ENCODE assay signal across 11 mouse cellular contexts in the genomic region with DNA sequence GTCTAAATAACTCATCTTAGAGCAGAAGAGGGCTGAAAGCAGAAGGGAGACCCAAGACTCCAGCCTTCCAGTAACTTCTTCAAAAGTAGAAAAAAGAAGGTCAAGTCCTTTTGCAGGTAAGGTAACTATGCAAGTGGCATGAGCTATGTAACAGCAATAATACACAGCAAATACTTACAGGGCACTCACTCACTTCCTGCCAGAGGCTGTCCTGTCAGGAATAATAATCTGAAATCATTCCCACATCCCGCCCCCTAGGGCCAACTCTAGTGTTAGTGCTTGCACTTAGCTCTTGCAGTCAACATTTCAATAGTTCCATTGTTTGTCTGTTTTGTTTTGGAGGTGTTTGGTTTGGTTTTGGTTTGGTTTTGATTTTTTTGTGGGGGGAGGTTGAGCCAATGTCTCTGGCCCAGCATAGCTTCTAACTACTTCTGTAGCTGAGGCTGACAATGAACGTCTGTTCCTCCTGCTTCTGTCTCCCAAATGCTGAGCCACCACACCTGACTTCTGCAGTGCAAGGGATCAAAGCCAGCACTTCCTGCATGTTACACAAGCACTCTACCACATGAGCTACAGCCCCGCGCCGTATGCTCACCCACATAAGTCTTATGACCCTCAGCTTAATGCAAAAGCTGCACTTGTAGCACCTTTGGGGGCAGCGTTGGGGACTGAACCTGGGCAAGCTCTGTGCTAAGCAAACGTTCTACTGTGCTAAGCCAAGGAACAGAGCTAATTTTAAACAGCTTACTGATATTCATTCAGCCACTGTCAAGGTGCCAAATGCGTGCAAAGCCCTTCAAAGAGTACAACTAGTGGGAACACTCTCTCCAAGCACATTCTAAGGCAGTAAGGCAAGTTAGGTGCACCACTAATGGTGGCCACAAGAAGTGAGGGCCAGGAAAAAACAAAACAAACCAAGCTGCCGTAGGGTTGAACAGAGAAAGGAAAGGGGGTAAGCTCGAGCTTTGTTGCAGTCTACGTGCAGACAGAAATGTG. TPM values are rescaled to one million over a fixed set of nuclear protein-coding genes. Genes with fewer than 3 reads are reported as not detected.
A peak's percentile ranks its signal among the peaks of the same experiment; 100 is the strongest.
DNase-seq lines count a peak whose midpoint lies in the region; ATAC-seq lines count a peak whose summit lies in the region.
"Had no signal": no experiment of that assay in that cellular context is flagged by ENCODE, and none has a peak within 500 bp of the region (broad histone marks: within the 10 kb centered on the region; RNA-seq: fewer than 3 reads in every experiment).

No protein-coding gene starts in this region.

- ATAC-seq in kidney, embryonic 16.5 days (ENCODE audit: low FRiP score, low TSS enrichment) = no peak
- ATAC-seq in inflammation-experienced regulatory T-cells, adult 6 months = peak; percentile 50
- ATAC-seq in megakaryocyte progenitor cell, adult 5-6 weeks (replicated peaks; ENCODE audit: poor library complexity) = peak; percentile 56
- ATAC-seq in hindbrain, embryonic 12.5 days (ENCODE audit: low FRiP score) = no peak

- no peak overlapping the region for H3K9ac ChIP-seq in kidney, embryonic 16.5 days (replicated peaks; ENCODE audit: low read length)
- no peak overlapping the region for H3K9ac ChIP-seq in hindbrain, embryonic 12.5 days

- no peak overlapping the region for H3K4me2 ChIP-seq in kidney, embryonic 16.5 days (replicated peaks; ENCODE audit: low read depth, low read length)
- no peak overlapping the region for H3K4me2 ChIP-seq in hindbrain, embryonic 12.5 days (replicated peaks)

- WGBS in kidney, embryonic 16.5 days = 63% methylated on average over 11 of the region's 11 CpGs
- WGBS in hindbrain, embryonic 12.5 days = 73% methylated on average over 11 of the region's 11 CpGs

- H3K27me3 ChIP-seq in kidney, embryonic 16.5 days (ENCODE audit: insufficient read depth, low read length) = no peaks in the 10 kb centered on the region
- no peaks in the 10 kb centered on the region for H3K27me3 ChIP-seq in hindbrain, embryonic 12.5 days

- H3K27ac ChIP-seq in kidney, embryonic 16.5 days (ENCODE audit: low read length) = no peak overlapping the region
- no peak overlapping the region for H3K27ac ChIP-seq in hindbrain, embryonic 12.5 days
- H3K27ac ChIP-seq: midbrain, embryonic 10.5 days had no signal

- no peak overlapping the region for H3K4me3 ChIP-seq in kidney, embryonic 16.5 days (ENCODE audit: low read length)
- no peak overlapping the region for H3K4me3 ChIP-seq in hindbrain, embryonic 12.5 days
- H3K4me3 ChIP-seq: midbrain, embryonic 10.5 days had no signal

- DNase-seq in kidney, postnatal 25 days = peak; percentile 42 to 44
- DNase-seq in gastrocnemius, postnatal 25 days = peak; percentile 63
- DNase-seq in ovary, postnatal 36 days (ENCODE audit: low spot score) = no peak
- DNase-seq in neural tube, embryonic 10.5 days (ENCODE audit: extremely low spot score, low spot score) = no peak
- DNase-seq: adrenal gland, postnatal 25 days; cerebellum, postnatal 14 days had no signal

- no peaks in the 10 kb centered on the region for H3K4me1 ChIP-seq in kidney, embryonic 16.5 days (ENCODE audit: insufficient read depth, low read length)
- H3K4me1 ChIP-seq in hindbrain, embryonic 12.5 days = no peaks in the 10 kb centered on the region

- H3K9me3 ChIP-seq in kidney, embryonic 16.5 days (ENCODE audit: low read length) = no peaks in the 10 kb centered on the region
- no peaks in the 10 kb centered on the region for H3K9me3 ChIP-seq in hindbrain, embryonic 12.5 days (replicated peaks)
- H3K9me3 ChIP-seq: midbrain, embryonic 10.5 days had no signal

- H3K36me3 ChIP-seq in kidney, embryonic 16.5 days (ENCODE audit: insufficient read depth, low read length) = no peaks in the 10 kb centered on the region
- no peaks in the 10 kb centered on the region for H3K36me3 ChIP-seq in hindbrain, embryonic 12.5 days
- H3K36me3 ChIP-seq: midbrain, embryonic 10.5 days had no signal

RNA-seq across cellular contexts. Expression of gene Glt28d2, which starts 28.9 kb away (rescaled TPM):
- 3.0 and 3.7 TPM in 2 replicates for polyA plus RNA-seq in kidney, embryonic 16.5 days (2015; fragmentation: Nextera tagmentation; extraction: Ambion mirVana)
- 1 to 10 TPM; 5.5 to 6.7 TPM for total RNA-seq in gastrocnemius, postnatal 25 days (2021)
- polyA plus RNA-seq in inflammation-experienced regulatory T-cells, adult 6 months (2017; shearing (Covaris generic)) = 1 to 10 TPM in 2 of 3 experiments, under 1 TPM in 1; 0.57 to 4.4 (median 3.9) TPM
- total RNA-seq in megakaryocyte progenitor cell, adult 5-6 weeks (2015) = not detected in 2 replicates
- not detected in 2 replicates for total RNA-seq in megakaryocyte progenitor cell, adult 5-6 weeks (2017)
- polyA plus RNA-seq in hindbrain, embryonic 12.5 days (2016; fragmentation: Nextera tagmentation; extraction: Ambion mirVana) = 0.46 and 0.50 TPM in 2 replicates
- polyA plus RNA-seq: midbrain, embryonic 10.5 days had no signal

RNA-seq across cellular contexts. Expression of gene Gm37240, which starts 28.9 kb away (rescaled TPM):
- polyA plus RNA-seq in kidney, embryonic 16.5 days (2015; fragmentation: Nextera tagmentation; extraction: Ambion mirVana) = 8.7 and 13.4 TPM in 2 replicates
- 10 to 100 TPM; 35.3 to 39.6 TPM for total RNA-seq in gastrocnemius, postnatal 25 days (2021)
- polyA plus RNA-seq in inflammation-experienced regulatory T-cells, adult 6 months (2017; shearing (Covaris generic)) = 1 to 10 TPM in 1 of 3 experiments, under 1 TPM in 2; 0.74 to 4.1 (median 0.98) TPM
- not detected in 2 replicates for total RNA-seq in megakaryocyte progenitor cell, adult 5-6 weeks (2015)
- total RNA-seq in megakaryocyte progenitor cell, adult 5-6 weeks (2017) = not detected in 2 replicates
- 1.4 and 3.3 TPM in 2 replicates for polyA plus RNA-seq in hindbrain, embryonic 12.5 days (2016; fragmentation: Nextera tagmentation; extraction: Ambion mirVana)

RNA-seq across cellular contexts. Expression of gene Fam160a1, which starts 41.3 kb away (rescaled TPM):
- 6.1 and 6.7 TPM in 2 replicates for polyA plus RNA-seq in kidney, embryonic 16.5 days (2015; fragmentation: Nextera tagmentation; extraction: Ambion mirVana)
- total RNA-seq in gastrocnemius, postnatal 25 days (2021) = 10 to 100 TPM; 55.2 to 56.6 TPM
- polyA plus RNA-seq in inflammation-experienced regulatory T-cells, adult 6 months (2017; shearing (Covaris generic)) = 1 to 10 TPM; 1.2 to 5.0 (median 4.4) TPM
- not detected in 2 replicates for total RNA-seq in megakaryocyte progenitor cell, adult 5-6 weeks (2015)
- total RNA-seq in megakaryocyte progenitor cell, adult 5-6 weeks (2017) = not detected in 2 replicates
- 1.6 and 1.7 TPM in 2 replicates for polyA plus RNA-seq in hindbrain, embryonic 12.5 days (2016; fragmentation: Nextera tagmentation; extraction: Ambion mirVana)

Comparison
In these comparisons a context has a peak if more than half of its experiments do, and no peak if none do; other contexts are left out.
1. DNase-seq: peak in kidney, postnatal 25 days (2 of 2) and gastrocnemius, postnatal 25 days (single experiment); none in ovary, postnatal 36 days (single experiment) and neural tube, embryonic 10.5 days (single experiment).
2. ATAC-seq: peak in inflammation-experienced regulatory T-cells, adult 6 months (single experiment) and megakaryocyte progenitor cell, adult 5-6 weeks (single experiment); none in kidney, embryonic 16.5 days (single experiment) and hindbrain, embryonic 12.5 days (single experiment).